Mouse (Mus musculus): ENCODE data around the gene Mansc1. TPM values are rescaled to one million over a fixed set of nuclear protein-coding genes. Genes with fewer than 3 reads are reported as not detected.

Mansc1 gene
- total RNA-seq, 1 experiment from 2014 or later = 1.8 TPM

DNA sequence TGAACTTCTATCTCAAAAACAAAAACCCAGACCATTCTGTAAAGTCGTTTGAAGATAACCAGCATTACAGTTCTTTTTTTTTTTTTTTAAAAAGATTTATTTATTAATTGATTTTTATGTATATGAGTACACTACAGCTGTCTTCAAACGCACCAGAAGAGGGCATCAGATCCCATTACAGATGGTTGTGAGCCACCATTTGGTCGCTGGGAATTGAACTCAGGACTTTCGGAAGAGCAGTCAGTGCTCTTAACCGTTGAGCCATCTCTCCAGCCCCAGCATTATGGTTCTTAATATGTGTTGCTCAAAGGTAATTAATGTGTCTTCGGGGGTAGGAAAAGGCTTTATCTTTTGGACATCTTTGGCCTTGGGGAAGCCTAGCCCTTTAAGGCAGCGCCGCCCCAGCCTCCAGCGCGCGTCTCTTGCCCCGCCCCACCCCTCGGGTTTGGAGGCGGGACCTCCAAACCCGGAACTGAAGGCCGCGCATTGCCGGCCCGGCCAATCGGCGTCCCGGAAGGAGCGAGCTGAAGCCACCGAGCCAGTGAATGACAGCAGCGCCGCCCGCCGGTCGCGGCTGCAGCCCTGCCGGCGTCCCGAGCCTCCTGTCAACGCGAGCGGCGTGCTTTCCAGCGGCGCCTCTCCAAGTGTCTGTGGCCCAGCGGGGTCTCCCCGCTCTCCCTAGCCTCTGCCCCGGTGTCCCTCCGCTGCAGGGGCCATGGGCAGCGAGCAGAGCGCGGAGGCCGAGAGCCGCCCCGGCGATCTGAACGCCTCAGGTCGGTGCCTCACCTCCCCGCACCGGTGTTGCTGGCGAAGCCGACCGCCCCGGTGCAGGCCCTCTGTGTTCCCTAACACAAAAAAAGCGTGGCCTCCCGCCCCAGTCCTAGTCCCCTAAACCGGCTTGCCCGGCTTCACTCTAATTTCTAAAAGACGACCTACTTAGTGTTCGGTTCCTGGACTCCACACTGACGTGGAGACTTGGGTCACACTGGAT lies 8.5 kb upstream of the Mansc1 start:
- ATAC-seq (replicated peaks; ENCODE audit: insufficient number of reproducible peaks, low FRiP score, low TSS enrichment, poor library complexity, severe bottlenecking) = peak; percentile 94

DNA sequence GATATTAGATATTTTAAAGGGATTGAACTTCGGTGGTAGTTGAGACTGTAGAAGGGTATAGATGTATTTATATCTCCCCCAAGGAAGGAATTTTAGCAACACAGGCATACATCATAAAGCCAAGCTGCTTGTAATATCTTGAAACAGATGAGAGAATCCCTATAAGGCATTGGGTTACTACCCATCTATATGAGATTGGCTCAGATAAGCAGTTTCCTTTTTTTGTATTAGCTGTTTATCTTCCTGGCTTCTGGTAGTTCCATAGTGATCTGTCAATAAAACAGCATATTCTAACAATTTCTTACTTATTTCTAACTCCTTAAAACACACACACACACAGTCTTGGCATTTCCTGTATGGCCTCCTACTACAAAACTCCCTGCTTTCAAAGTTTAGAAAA lies 7.6 kb upstream of the Mansc1 start:
- ATAC-seq (replicated peaks; ENCODE audit: insufficient number of reproducible peaks, low FRiP score, low TSS enrichment, poor library complexity, severe bottlenecking) = no peak

- no peak for ATAC-seq (replicated peaks; ENCODE audit: insufficient number of reproducible peaks, low FRiP score, low TSS enrichment, poor library complexity, severe bottlenecking)
Measured at GRCm38 (mm10) chr6:134639210-134639609, 6.9 kb upstream of the Mansc1 start, which contains the start of gene Borcs5. Gene Borcs5 (plus strand): TSS chr6:134639510.

- no peak for ATAC-seq (replicated peaks; ENCODE audit: insufficient number of reproducible peaks, low FRiP score, low TSS enrichment, poor library complexity, severe bottlenecking)
Measured at GRCm38 (mm10) chr6:134636476-134636875, 4.2 kb upstream of the Mansc1 start.

DNA sequence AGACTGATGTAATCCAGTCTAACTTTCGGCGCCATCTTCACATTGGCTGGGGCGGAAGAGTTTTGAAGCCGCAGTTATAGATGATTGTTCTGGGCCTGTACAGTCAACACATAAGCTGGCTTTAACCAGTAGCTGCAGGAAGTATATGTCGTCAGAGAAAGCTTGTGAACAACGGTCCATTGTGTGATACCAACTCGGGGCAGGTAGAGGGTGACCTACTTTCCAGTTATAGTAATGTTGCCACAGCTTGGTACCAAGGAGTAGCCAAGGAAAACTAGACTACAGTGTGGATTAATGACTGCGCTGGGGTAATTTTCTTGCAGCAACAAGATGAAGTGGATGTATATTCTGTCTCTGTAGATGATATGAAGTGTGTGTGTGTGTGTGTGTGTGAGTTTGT lies 1.3 kb upstream of the Mansc1 start:
- ATAC-seq (replicated peaks; ENCODE audit: insufficient number of reproducible peaks, low FRiP score, low TSS enrichment, poor library complexity, severe bottlenecking) = no peak

- ATAC-seq (replicated peaks; ENCODE audit: insufficient number of reproducible peaks, low FRiP score, low TSS enrichment, poor library complexity, severe bottlenecking) = no peak
Measured at GRCm38 (mm10) chr6:134632756-134633155, 468 bp upstream of the Mansc1 start.

- ATAC-seq (replicated peaks; ENCODE audit: insufficient number of reproducible peaks, low FRiP score, low TSS enrichment, poor library complexity, severe bottlenecking) = no peak; the same call in 1 of the 2 replicates
Measured at GRCm38 (mm10) chr6:134630447-134630846, 1.8 kb downstream of the Mansc1 start.

- no peak for ATAC-seq (replicated peaks; ENCODE audit: insufficient number of reproducible peaks, low FRiP score, low TSS enrichment, poor library complexity, severe bottlenecking)
Measured at GRCm38 (mm10) chr6:134626564-134626963, 5.7 kb downstream of the Mansc1 start.

DNA sequence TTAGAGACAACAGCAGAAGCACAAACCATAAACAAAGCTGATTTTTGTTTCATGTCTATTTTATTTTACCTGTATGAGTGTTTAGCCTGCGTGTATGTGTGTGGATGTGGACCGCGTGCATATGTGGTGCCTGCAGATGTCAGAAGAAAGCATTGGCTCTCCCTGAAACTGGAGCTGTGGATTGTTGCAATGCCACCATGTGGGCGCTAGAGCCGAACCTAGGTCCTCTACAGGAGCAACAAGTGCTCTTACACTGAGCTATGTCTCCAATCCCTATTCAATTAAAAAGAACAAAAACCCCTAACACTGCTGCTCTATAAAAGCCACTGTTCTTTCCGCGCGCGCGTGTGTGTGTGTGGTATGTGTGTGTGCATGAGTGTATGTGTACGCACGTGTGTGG lies 6.9 kb downstream of the Mansc1 start:
- no peak for ATAC-seq (replicated peaks; ENCODE audit: insufficient number of reproducible peaks, low FRiP score, low TSS enrichment, poor library complexity, severe bottlenecking)

- no peak for ATAC-seq (replicated peaks; ENCODE audit: insufficient number of reproducible peaks, low FRiP score, low TSS enrichment, poor library complexity, severe bottlenecking)
Measured at GRCm38 (mm10) chr6:134621552-134621949, 10.7 kb downstream of the Mansc1 start.

DNA sequence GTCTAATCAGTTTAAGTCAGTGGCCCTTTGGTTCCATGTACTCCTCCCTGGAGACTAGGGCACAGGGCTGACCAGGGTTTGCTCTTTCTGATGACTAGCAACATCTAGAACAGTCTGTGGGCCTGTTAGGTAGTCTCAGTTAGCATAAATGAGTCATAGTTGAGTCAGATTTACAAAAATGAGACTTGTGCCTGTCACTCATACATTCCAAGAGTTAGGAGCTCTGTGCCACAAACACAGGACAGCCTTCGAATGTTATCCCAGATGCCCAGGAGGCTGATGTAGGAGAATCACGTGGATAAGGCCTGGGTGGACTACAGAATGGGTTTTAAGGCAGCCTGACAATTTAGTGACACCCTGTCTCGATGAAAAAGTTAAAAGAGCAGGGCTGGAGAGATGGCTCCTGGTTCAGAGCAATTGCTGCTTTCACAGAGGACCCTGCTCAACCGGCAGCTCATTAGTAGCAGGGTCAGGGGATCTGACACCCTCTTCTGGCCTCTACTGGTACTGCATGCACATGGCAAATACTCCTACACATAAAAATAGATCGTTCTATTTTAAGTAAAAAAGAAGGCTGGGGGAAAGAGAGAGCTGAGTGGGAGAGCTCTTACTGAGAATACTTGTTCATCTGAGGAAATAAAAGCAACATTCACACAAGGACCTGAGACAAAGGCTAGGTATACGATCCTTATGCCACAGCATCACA lies 11.3 kb downstream of the Mansc1 start:
- ATAC-seq (replicated peaks; ENCODE audit: insufficient number of reproducible peaks, low FRiP score, low TSS enrichment, poor library complexity, severe bottlenecking) = no peak

DNA sequence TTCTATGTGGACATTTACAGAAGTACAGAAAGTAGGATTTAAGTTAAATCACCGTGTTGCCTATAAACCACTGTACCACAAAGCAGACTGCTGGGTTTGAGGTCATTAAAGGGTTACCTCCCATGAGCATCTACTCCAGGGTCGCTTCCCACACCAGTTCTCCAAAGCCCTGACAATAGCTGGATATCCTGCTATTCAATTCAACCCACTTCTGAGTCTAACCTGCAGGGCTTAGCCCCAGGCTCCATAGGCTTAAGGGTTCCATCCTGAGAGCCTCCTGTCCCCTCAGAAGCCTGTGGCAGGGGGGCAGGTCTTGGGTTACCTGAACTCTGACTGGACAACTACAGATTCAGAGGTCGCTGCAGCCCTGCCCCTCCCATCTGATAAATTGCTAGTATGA lies 12.2 kb downstream of the Mansc1 start:
- no peak for ATAC-seq (replicated peaks; ENCODE audit: insufficient number of reproducible peaks, low FRiP score, low TSS enrichment, poor library complexity, severe bottlenecking)

GRCm38 (mm10) chr6:134617589-134617988 lies 14.7 kb downstream of the Mansc1 start:
- no peak for ATAC-seq (replicated peaks; ENCODE audit: insufficient number of reproducible peaks, low FRiP score, low TSS enrichment, poor library complexity, severe bottlenecking)

DNA sequence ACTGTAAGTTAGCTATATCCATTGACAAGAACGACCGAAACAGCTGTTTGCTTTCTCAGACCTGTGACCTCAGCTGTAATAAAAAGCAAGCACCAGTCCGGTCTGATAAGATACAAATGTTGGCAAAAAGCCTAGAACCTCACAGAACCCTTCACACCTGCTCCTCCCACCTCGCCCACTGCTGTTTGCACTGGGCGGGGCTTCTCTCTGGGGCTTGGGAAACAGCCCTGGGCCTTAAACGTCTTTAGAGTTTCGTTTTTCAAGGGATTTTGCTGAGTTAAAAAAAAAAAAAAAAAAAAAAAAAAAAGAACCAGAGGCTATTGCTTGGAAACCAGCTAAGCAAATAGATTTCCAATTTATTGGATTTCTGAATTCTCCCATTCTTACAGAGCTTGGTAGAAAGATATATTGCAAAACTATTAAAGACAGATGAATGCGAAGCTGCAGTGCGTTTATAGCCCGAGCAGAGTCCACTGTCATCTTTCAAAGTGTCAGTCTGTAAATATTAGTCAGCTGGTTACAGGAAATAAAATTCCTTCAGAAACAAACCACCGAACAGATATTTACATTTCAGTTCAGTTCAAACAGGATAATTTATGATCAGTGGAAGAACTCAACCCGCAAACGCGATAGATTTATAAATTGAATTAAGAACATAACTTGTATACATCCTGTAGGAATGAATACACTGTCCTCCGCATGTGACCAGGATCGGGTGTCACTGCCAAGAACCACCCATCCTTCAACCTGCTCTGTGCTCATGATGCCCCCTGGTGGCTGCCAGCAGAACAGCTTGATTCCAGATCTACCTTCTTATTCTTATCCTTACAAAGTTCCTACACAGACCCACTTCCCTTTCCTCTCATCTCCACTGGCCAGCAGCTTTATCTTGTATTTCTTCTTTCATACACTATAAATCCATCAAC lies 17.3 kb downstream of the Mansc1 start:
- peak; percentile 78 for ATAC-seq (replicated peaks; ENCODE audit: insufficient number of reproducible peaks, low FRiP score, low TSS enrichment, poor library complexity, severe bottlenecking)

- ATAC-seq (replicated peaks; ENCODE audit: insufficient number of reproducible peaks, low FRiP score, low TSS enrichment, poor library complexity, severe bottlenecking) = no peak
Measured at GRCm38 (mm10) chr6:134614322-134614721, 18.0 kb downstream of the Mansc1 start.

DNA sequence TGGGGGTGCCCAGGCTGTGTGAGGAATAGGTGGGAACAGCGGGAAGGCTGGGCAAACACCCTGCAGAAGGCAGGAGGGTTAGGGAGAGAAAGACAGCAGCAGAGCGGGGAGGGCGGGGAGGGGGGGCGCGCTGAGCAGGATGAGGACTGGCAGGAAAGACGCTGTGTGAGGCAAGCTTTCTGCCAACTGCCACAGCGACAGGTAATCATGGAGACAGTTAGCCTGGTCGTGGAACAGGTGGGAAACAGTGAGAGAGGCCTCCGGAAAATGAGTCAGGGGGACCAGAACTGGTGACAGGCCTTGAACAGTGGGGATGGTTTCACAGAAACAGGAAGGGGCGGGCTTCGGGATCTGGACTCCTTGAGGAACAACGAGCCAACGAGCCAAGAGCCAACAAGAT lies 20.4 kb downstream of the Mansc1 start:
- no peak for ATAC-seq (replicated peaks; ENCODE audit: insufficient number of reproducible peaks, low FRiP score, low TSS enrichment, poor library complexity, severe bottlenecking)

- ATAC-seq (replicated peaks; ENCODE audit: insufficient number of reproducible peaks, low FRiP score, low TSS enrichment, poor library complexity, severe bottlenecking) = no peak
Measured at GRCm38 (mm10) chr6:134610380-134610779, 21.9 kb downstream of the Mansc1 start.

DNA sequence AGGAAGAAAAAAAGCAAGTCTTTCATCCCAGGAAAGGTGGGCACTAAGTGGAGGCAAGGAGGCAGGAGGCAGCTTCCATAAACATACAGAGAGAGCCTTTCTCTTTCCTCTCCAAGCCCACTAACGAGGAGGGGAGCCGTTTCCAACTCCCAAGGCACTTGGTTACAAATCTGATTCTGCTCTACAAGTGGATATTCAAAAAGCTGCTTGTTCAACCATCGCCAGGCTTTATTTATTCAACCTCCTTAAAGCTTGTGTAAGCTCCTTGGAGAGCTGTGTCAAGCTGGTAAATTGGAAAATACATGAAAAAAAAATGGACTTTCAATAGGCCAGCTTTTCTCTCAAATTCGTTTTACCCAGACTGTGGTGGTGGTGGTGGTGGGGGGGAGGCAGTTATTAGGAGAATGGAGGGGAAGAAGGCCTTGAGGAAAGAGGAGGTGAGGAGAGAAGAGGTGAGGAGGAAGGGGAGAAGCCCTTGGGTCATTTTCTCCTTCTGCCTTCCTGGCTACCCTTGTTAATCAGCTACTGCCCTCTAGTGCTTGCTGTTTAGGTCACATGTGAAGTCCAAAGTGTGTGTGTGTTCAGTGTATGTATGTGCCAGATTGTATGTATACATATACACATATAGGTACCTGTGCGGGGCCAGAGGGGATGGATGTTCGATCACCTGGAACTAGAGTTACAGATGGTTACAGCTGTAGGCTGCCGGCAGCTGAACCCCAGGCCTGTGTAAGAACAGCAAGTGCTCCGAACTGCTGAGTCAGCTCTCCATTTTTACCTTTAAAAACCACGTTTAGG lies 25.1 kb downstream of the Mansc1 start:
- ATAC-seq (replicated peaks; ENCODE audit: insufficient number of reproducible peaks, low FRiP score, low TSS enrichment, poor library complexity, severe bottlenecking) = no peak

All from monocyte, adult 5-6 weeks (primary cell).